Mouse (Mus musculus) cortical plate, adult 2 months (tissue): Measurements from ENCODE around the gene Sdk1.

Source experiments
- CTCF ChIP-seq: fragments of 200-500 bp; IDR thresholded peaks from 2 replicates; pipeline ENCODE4 v1.5.1; 2011; ENCODE audit warnings: mild to moderate bottlenecking, control low read depth, low read length; ENCODE audit not compliant: insufficient read depth; ENCODE audit errors: extremely low read depth
- POLR2A ChIP-seq: fragments of 200-500 bp; IDR thresholded peaks from 2 replicates; pipeline ENCODE4 v1.6.1; 2011; ENCODE audit warnings: mild to moderate bottlenecking, low read length, control low read depth; ENCODE audit not compliant: insufficient read depth; ENCODE audit errors: extremely low read depth

GRCm38 (mm10) chr5:141782330-141782729 lies 541.0 kb downstream of the Sdk1 start:
- no peak for TF ChIP-seq CTCF
- no peak for TF ChIP-seq POLR2A
